Mouse (Mus musculus): Measurements from ENCODE around the gene Gngt1.

GRCm38 (mm10) chr6:4009548-4009947 lies 16.0 kb downstream of the Gngt1 start:
- TF ChIP-seq CTCF (IDR thresholded peaks at IDR 0.05; ENCODE audit: low read depth) (no peak), EP300 (IDR thresholded peaks at IDR 0.05; ENCODE audit: low read depth) (no peak)

Data from liver, postnatal 0 days (tissue).